Mouse (Mus musculus) embryonic facial prominence, embryonic 10.5 days (tissue): Measurements from ENCODE around the gene Atp5d. TPM values are rescaled to one million over a fixed set of nuclear protein-coding genes. Genes with fewer than 3 reads are reported as not detected.
"Not testable (repeated sequence)": the region's sequence is repeated elsewhere in the genome, so short reads cannot be mapped to it uniquely, and the experiment has no call there.

Source experiments
- DNase-seq: peaks from one replicate; pipeline ENCODE4 v3.0.0-alpha.2; 2017; ENCODE audit warnings: low spot score
- H3K27ac ChIP-seq: fragments of 300-500 bp; sonication (generic); replicated peaks from 2 replicates; pipeline ENCODE4 v1.5.1; 2016; ENCODE audit warnings: mild to moderate bottlenecking
- H3K27me3 ChIP-seq: fragments of 300-500 bp; sonication (generic); replicated peaks from 2 replicates; pipeline ENCODE4 v1.6.1; 2016; ENCODE audit warnings: low read depth, mild to moderate bottlenecking; ENCODE audit not compliant: poor library complexity, severe bottlenecking
- H3K36me3 ChIP-seq: fragments of 300-500 bp; sonication (generic); replicated peaks from 2 replicates; pipeline ENCODE4 v1.6.1; 2016; ENCODE audit warnings: mild to moderate bottlenecking, moderate library complexity
- H3K4me1 ChIP-seq: fragments of 300-500 bp; sonication (generic); 2 replicates; pipeline ENCODE4 v1.6.1; 2016
- H3K4me3 ChIP-seq: fragments of 300-500 bp; sonication (generic); 2 replicates; pipeline ENCODE4 v1.5.1; 2016; ENCODE audit warnings: mild to moderate bottlenecking, moderate library complexity
- H3K9me3 ChIP-seq: fragments of 300-500 bp; sonication (generic); 2 replicates; pipeline ENCODE4 v1.6.1; 2016; ENCODE audit warnings: mild to moderate bottlenecking
- WGBS: fragments of 180-500 bp; shearing (Covaris S2); methylation state at CpG from one replicate; pipeline ENCODE4 v1.1.7; 2016; 5-methylcytosine and 5-hydroxymethylcytosine counted together
- polyA plus RNA-seq: library from polyadenylated mRNA; unstranded; fragments of >200 nt; fragmentation: Nextera tagmentation; extraction: Ambion mirVana; gene quantifications from 2 replicates; pipeline ENCODE4 v1.2.1, GENCODE M21; 2016

The Atp5d gene
- polyA plus RNA-seq, 1 experiment from 2014 or later = 493 TPM

- Histone ChIP-seq H3K27ac (peak overlapping the region; percentile 94), H3K27me3 (no peaks in the 10 kb centered on the region), H3K9me3 (no peaks in the 10 kb centered on the region), H3K4me1 (peaks cover 98% of the 10 kb centered on the region), H3K36me3 (peaks cover 20% of the 10 kb centered on the region), H3K4me3 (peak overlapping the region; percentile 59)
- peak; percentile 79 for DNase-seq
- 6% methylated on average over 7 of the region's 7 CpGs for WGBS
These were observed 23.2 kb downstream of the Atp5d start for GRCm38 (mm10) chr10:80161522-80162242.

GRCm38 (mm10) chr10:80162243-80162608, 23.8 kb downstream of the Atp5d start:
- 68% methylated on average over 3 of the region's 3 CpGs for WGBS
- peaks cover 98% of the 10 kb centered on the region for H3K4me1 ChIP-seq
- H3K36me3 ChIP-seq = peaks cover 15% of the 10 kb centered on the region
- no peak for DNase-seq
- H3K4me3 ChIP-seq = peak overlapping the region; percentile 59
- no peaks in the 10 kb centered on the region for H3K27me3 ChIP-seq
- peak overlapping the region; percentile 94 for H3K27ac ChIP-seq
- H3K9me3 ChIP-seq = no peaks in the 10 kb centered on the region

- H3K9me3 ChIP-seq = no peaks in the 10 kb centered on the region
- no peaks in the 10 kb centered on the region for H3K27me3 ChIP-seq
- H3K36me3 ChIP-seq = peaks cover 10% of the 10 kb centered on the region; the same call in 1 of the 2 replicates
- DNase-seq = no peak
- peak overlapping the region; percentile 59 for H3K4me3 ChIP-seq
- H3K27ac ChIP-seq = peak overlapping the region; percentile 94
- 57% methylated on average over 6 of the region's 6 CpGs for WGBS
- peaks cover 92% of the 10 kb centered on the region for H3K4me1 ChIP-seq
These were observed 24.4 kb downstream of the Atp5d start for GRCm38 (mm10) chr10:80162716-80163299.

- peak overlapping the region; percentile 58 for H3K4me3 ChIP-seq
- peaks cover 86% of the 10 kb centered on the region for H3K4me1 ChIP-seq
- no peak for DNase-seq
- H3K36me3 ChIP-seq = peaks cover 2% of the 10 kb centered on the region; the same call in 1 of the 2 replicates
- no peaks in the 10 kb centered on the region for H3K9me3 ChIP-seq
- H3K27me3 ChIP-seq = no peaks in the 10 kb centered on the region
- H3K27ac ChIP-seq = 0 out of 2 replicates have a peak overlapping the region, but pooled peaks have one; percentile 12
- 74% methylated on average over 8 of the region's 8 CpGs for WGBS
These were observed 25.3 kb downstream of the Atp5d start for GRCm38 (mm10) chr10:80163721-80164120.

- Histone ChIP-seq H3K27ac (peak overlapping the region; percentile 76), H3K27me3 (no peaks in the 10 kb centered on the region), H3K36me3 (peaks cover 7% of the 10 kb centered on the region), H3K9me3 (no peaks in the 10 kb centered on the region), H3K4me1 (peaks cover 86% of the 10 kb centered on the region), H3K4me3 (peak overlapping the region; percentile 58)
- DNase-seq = no peak
- WGBS = 9% methylated on average over 44 of the region's 44 CpGs
These were observed 25.9 kb downstream of the Atp5d start for GRCm38 (mm10) chr10:80164161-80164997.

GRCm38 (mm10) chr10:80164998-80165344, 26.5 kb downstream of the Atp5d start:
- Histone ChIP-seq H3K4me1 (peaks cover 85% of the 10 kb centered on the region), H3K4me3 (peak overlapping the region; percentile 58), H3K36me3 (peaks cover 13% of the 10 kb centered on the region), H3K9me3 (no peaks in the 10 kb centered on the region), H3K27ac (peak overlapping the region; percentile 76), H3K27me3 (no peaks in the 10 kb centered on the region)
- under 1% methylated on average over 17 of the region's 17 CpGs for WGBS
- peak; percentile 95 for DNase-seq

- Histone ChIP-seq H3K4me3 (peak within 1 kb of the TSS; percentile 94), H3K9me3 (no peaks in the 10 kb centered on the region), H3K4me1 (peaks cover 85% of the 10 kb centered on the region), H3K36me3 (peaks cover 19% of the 10 kb centered on the region), H3K27ac (peak within 1 kb of the TSS; percentile 100), H3K27me3 (no peaks in the 10 kb centered on the region)
- WGBS = 15% methylated on average over 20 of the region's 20 CpGs
- peak; percentile 51 for DNase-seq
These were observed 27.1 kb downstream of the Atp5d start, which contains the start of gene Cirbp for GRCm38 (mm10) chr10:80165392-80166128. Gene Cirbp, plus strand, starts transcription at chr10:80165985.

- Histone ChIP-seq H3K4me1 (peaks cover 81% of the 10 kb centered on the region), H3K36me3 (peaks cover 24% of the 10 kb centered on the region), H3K27ac (peak overlapping the region; percentile 100), H3K4me3 (peak overlapping the region; percentile 94)
- not testable (repeated sequence) for H3K9me3 ChIP-seq, DNase-seq, H3K27me3 ChIP-seq
- 82% methylated on average over 4 of the region's 4 CpGs for WGBS
These were observed 27.7 kb downstream of the Atp5d start for GRCm38 (mm10) chr10:80166136-80166535.

- peak overlapping the region; percentile 94 for H3K4me3 ChIP-seq
- peak overlapping the region; percentile 100 for H3K27ac ChIP-seq
- no peaks in the 10 kb centered on the region for H3K9me3 ChIP-seq
- WGBS = under 1% methylated on average over 55 of the region's 55 CpGs
- H3K4me1 ChIP-seq = peaks cover 79% of the 10 kb centered on the region
- H3K27me3 ChIP-seq = no peaks in the 10 kb centered on the region
- H3K36me3 ChIP-seq = peaks cover 38% of the 10 kb centered on the region
- DNase-seq = peak; percentile 99
These were observed 29.1 kb downstream of the Atp5d start for GRCm38 (mm10) chr10:80167460-80168037.

- Histone ChIP-seq H3K36me3 (peaks cover 39% of the 10 kb centered on the region), H3K4me3 (peak overlapping the region; percentile 94), H3K4me1 (peaks cover 77% of the 10 kb centered on the region), H3K27ac (peak overlapping the region; percentile 100), H3K27me3 (no peaks in the 10 kb centered on the region), H3K9me3 (no peaks in the 10 kb centered on the region)
- under 1% methylated on average over 48 of the region's 48 CpGs for WGBS
- peak; percentile 97 for DNase-seq
These were observed 29.7 kb downstream of the Atp5d start for GRCm38 (mm10) chr10:80168038-80168661.

GRCm38 (mm10) chr10:80169070-80169469, 30.6 kb downstream of the Atp5d start:
- Histone ChIP-seq H3K4me1 (peaks cover 73% of the 10 kb centered on the region), H3K27me3 (no peaks in the 10 kb centered on the region), H3K4me3 (peak overlapping the region; percentile 94), H3K9me3 (no peaks in the 10 kb centered on the region), H3K36me3 (peaks cover 39% of the 10 kb centered on the region), H3K27ac (peak overlapping the region; percentile 100; the same call in 1 of the 2 replicates)
- WGBS = 79% methylated on average over 1 of the region's 1 CpGs
- no peak for DNase-seq
